Mouse (Mus musculus) urinary bladder, postnatal 36 days (tissue): ENCODE measurements around the gene Pou2f2.

Source experiments
- DNase-seq, 2 experiments: peaks; one replicate each; pipeline ENCODE4 v3.0.0; 2022; ENCODE audit warnings: low spot score in 2 of 2, mixed read lengths in 1 of 2

The Pou2f2 gene

GRCm38 (mm10) chr7:25196107-25196506 is 16.6 kb upstream of the Pou2f2 start:
- no peak for DNase-seq

- no peak for DNase-seq
Observed at GRCm38 (mm10) chr7:25195148-25195547, 15.6 kb upstream of the Pou2f2 start.

GRCm38 (mm10) chr7:25192110-25192509 is 12.6 kb upstream of the Pou2f2 start:
- DNase-seq, result no peak

- DNase-seq, result no peak
Observed at GRCm38 (mm10) chr7:25190806-25191205, 11.3 kb upstream of the Pou2f2 start.

GRCm38 (mm10) chr7:25187662-25188650 is 8.4 kb upstream of the Pou2f2 start:
- peak; percentile 73 to 87 for DNase-seq

- no peak for DNase-seq
Observed at GRCm38 (mm10) chr7:25184091-25184490, 4.6 kb upstream of the Pou2f2 start.

- DNase-seq, result no peak
Observed at GRCm38 (mm10) chr7:25181814-25182213, 2.3 kb upstream of the Pou2f2 start.

GRCm38 (mm10) chr7:25181331-25181790 is 1.8 kb upstream of the Pou2f2 start:
- peak in 1 of 2 experiments; percentile 13 for DNase-seq

GRCm38 (mm10) chr7:25180512-25180911 is 986 bp upstream of the Pou2f2 start:
- no peak for DNase-seq

- no peak for DNase-seq
Observed at GRCm38 (mm10) chr7:25178787-25179605, 530 bp downstream of the Pou2f2 start.

GRCm38 (mm10) chr7:25178317-25178716 is 1.2 kb downstream of the Pou2f2 start:
- DNase-seq, result no peak

GRCm38 (mm10) chr7:25174343-25174742 is 5.2 kb downstream of the Pou2f2 start:
- DNase-seq, result no peak

- no peak for DNase-seq
Observed at GRCm38 (mm10) chr7:25172669-25173068, 6.9 kb downstream of the Pou2f2 start.

GRCm38 (mm10) chr7:25170583-25170982 is 8.9 kb downstream of the Pou2f2 start:
- no peak for DNase-seq

- no peak for DNase-seq
Observed at GRCm38 (mm10) chr7:25166106-25166505, 13.4 kb downstream of the Pou2f2 start.

GRCm38 (mm10) chr7:25156158-25156648 is 23.3 kb downstream of the Pou2f2 start:
- DNase-seq, result no peak

- peak; percentile 35 to 51 for DNase-seq
Observed at GRCm38 (mm10) chr7:25155469-25156157, 23.9 kb downstream of the Pou2f2 start.

GRCm38 (mm10) chr7:25154648-25155047 is 24.9 kb downstream of the Pou2f2 start:
- no peak for DNase-seq

- DNase-seq, result no peak
Observed at GRCm38 (mm10) chr7:25153841-25154240, 25.7 kb downstream of the Pou2f2 start.

- no peak for DNase-seq
Observed at GRCm38 (mm10) chr7:25151916-25152556, 27.5 kb downstream of the Pou2f2 start.

GRCm38 (mm10) chr7:25151009-25151408 is 28.5 kb downstream of the Pou2f2 start:
- DNase-seq, result no peak
